Mouse (Mus musculus) testis, postnatal 10 days (tissue): ENCODE data around the gene Srrm3.

Experiments used
- DNase-seq: peaks from one replicate; pipeline ENCODE4 v3.0.0; 2021; ENCODE audit warnings: low spot score

Srrm3 gene

GRCm38 (mm10) chr5:135869661-135870423 lies 63.2 kb downstream of the Srrm3 start:
- no peak for DNase-seq

- DNase-seq = no peak
Observed at GRCm38 (mm10) chr5:135870505-135870904, 63.8 kb downstream of the Srrm3 start.

- DNase-seq = no peak
Observed at GRCm38 (mm10) chr5:135872996-135873395, 66.3 kb downstream of the Srrm3 start.

GRCm38 (mm10) chr5:135873753-135874152 lies 67.1 kb downstream of the Srrm3 start:
- no peak for DNase-seq

- peak; percentile 88 for DNase-seq
Observed at GRCm38 (mm10) chr5:135877180-135877579, 70.5 kb downstream of the Srrm3 start.

GRCm38 (mm10) chr5:135877831-135878231 lies 71.1 kb downstream of the Srrm3 start:
- DNase-seq = peak; percentile 74

- DNase-seq = peak; percentile 84
Observed at GRCm38 (mm10) chr5:135879449-135880158, 72.9 kb downstream of the Srrm3 start.

- no peak for DNase-seq
Observed at GRCm38 (mm10) chr5:135884641-135885040, 78.0 kb downstream of the Srrm3 start.

- peak; percentile 88 for DNase-seq
Observed at GRCm38 (mm10) chr5:135887675-135888102, 81.0 kb downstream of the Srrm3 start, which contains the start of gene Hspb1. TSS of gene Hspb1 (plus strand) at chr5:135887919.

- peak; percentile 64 for DNase-seq
Observed at GRCm38 (mm10) chr5:135888405-135889215, 81.9 kb downstream of the Srrm3 start.

- no peak for DNase-seq
Observed at GRCm38 (mm10) chr5:135890323-135890722, 83.6 kb downstream of the Srrm3 start.

- no peak for DNase-seq
Observed at GRCm38 (mm10) chr5:135890920-135891319, 84.2 kb downstream of the Srrm3 start.

GRCm38 (mm10) chr5:135892589-135893351 lies 86.1 kb downstream of the Srrm3 start:
- DNase-seq = no peak

GRCm38 (mm10) chr5:135894958-135895357 lies 88.3 kb downstream of the Srrm3 start:
- DNase-seq = no peak

- DNase-seq = peak; percentile 75
Observed at GRCm38 (mm10) chr5:135898028-135898427, 91.3 kb downstream of the Srrm3 start.

- DNase-seq = no peak
Observed at GRCm38 (mm10) chr5:135898995-135899394, 92.3 kb downstream of the Srrm3 start.

GRCm38 (mm10) chr5:135899833-135900232 lies 93.1 kb downstream of the Srrm3 start:
- DNase-seq = peak; percentile 62

GRCm38 (mm10) chr5:135900701-135901100 lies 94.0 kb downstream of the Srrm3 start:
- DNase-seq = no peak

GRCm38 (mm10) chr5:135901354-135902095 lies 94.8 kb downstream of the Srrm3 start:
- peak; percentile 65 for DNase-seq

GRCm38 (mm10) chr5:135903058-135903457 lies 96.4 kb downstream of the Srrm3 start:
- DNase-seq = no peak
